In the genomic region with DNA sequence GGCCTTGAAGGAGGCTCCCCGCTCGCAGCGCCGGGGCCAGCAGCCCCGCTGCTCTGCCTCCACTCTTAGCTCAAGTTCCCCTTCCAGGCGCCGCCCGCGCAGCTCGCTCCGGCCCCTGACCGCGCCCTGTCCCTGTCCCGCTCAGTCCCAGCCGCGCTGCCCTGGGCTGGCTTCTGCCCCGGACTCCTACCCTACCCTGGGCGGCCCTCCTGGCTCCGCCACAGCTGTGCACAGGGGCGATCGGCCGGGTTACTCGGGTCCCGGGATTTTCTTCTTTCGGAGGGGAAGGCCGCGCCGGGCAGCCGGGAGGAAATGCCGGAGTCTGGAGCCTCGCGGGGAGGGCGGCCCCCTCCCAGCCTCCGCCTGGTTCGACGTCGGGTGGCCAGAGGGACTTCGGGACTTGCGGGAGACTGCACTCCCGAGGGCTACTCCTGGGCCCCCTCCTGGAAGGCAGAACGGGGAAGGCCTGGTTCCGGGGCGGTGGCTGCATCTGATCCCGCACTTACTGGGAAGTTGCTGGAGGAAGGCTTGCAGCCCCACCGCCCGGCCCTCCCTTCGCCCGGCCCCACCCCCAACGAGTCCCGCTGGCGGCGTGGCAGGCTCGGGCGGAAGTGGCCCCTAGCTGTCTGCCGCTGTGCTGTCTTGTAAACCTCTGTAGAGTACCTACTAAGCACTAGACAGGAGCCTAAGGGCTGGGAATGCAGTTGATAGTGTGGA, we compare ENCODE assay signal across 8 mouse cellular contexts. TPM values are rescaled to one million over a fixed set of nuclear protein-coding genes. Genes with fewer than 3 reads are reported as not detected.
A peak's percentile ranks its signal among the peaks of the same experiment; 100 is the strongest.
DNase-seq lines count a peak whose midpoint lies in the region; ATAC-seq and TF ChIP-seq lines count a peak whose summit lies in the region.

A gene (minus strand): TSS at position 545 of the 717 bp plus-strand sequence.

- no peaks in the 10 kb centered on the region for H3K36me3 ChIP-seq in hindbrain, embryonic 16.5 days (ENCODE audit: control insufficient read depth, insufficient read depth, low read length)
- H3K36me3 ChIP-seq in limb, embryonic 11.5 days (ENCODE audit: control insufficient read depth, insufficient read depth, low read length): no peaks in the 10 kb centered on the region
- H3K36me3 ChIP-seq in midbrain, embryonic 10.5 days: no peaks in the 10 kb centered on the region

- peaks cover 11% of the 10 kb centered on the region for H3K4me1 ChIP-seq in hindbrain, embryonic 16.5 days (ENCODE audit: control insufficient read depth, insufficient read depth, low read depth, low read length)
- peaks cover 4% of the 10 kb centered on the region; the same call in 1 of the 2 replicates for H3K4me1 ChIP-seq in limb, embryonic 11.5 days (ENCODE audit: control insufficient read depth, insufficient read depth, low read length)
- H3K4me1 ChIP-seq in midbrain, embryonic 10.5 days: peaks cover 26% of the 10 kb centered on the region

- ATAC-seq in hindbrain, embryonic 16.5 days: peak; percentile 87
- ATAC-seq in limb, embryonic 11.5 days (ENCODE audit: insufficient number of reproducible peaks, low FRiP score, low TSS enrichment, low read depth): peak; percentile 85

- TF ChIP-seq POLR2A in brain, embryonic 14.5 days (IDR thresholded peaks at IDR 0.05; ENCODE audit: borderline replicate concordance, extremely low read depth, insufficient read depth, insufficient read length, poor library complexity, severe bottlenecking): no peak

- peak within 1 kb of the TSS; percentile 70 for H3K9ac ChIP-seq in hindbrain, embryonic 16.5 days (ENCODE audit: low read depth, low read length)
- peak within 1 kb of the TSS; percentile 94 for H3K9ac ChIP-seq in limb, embryonic 11.5 days (ENCODE audit: low read length)

- TF ChIP-seq CTCF in brain, embryonic 14.5 days (IDR thresholded peaks at IDR 0.05; ENCODE audit: borderline replicate concordance, extremely low read depth, insufficient read depth, insufficient read length): no peak

- peak within 1 kb of the TSS; percentile 42 for H3K27ac ChIP-seq in hindbrain, embryonic 16.5 days (ENCODE audit: low read depth, low read length)
- H3K27ac ChIP-seq in limb, embryonic 11.5 days (replicated peaks; ENCODE audit: low read depth, low read length): peak within 1 kb of the TSS; percentile 70; the same call in 1 of the 2 replicates
- H3K27ac ChIP-seq in midbrain, embryonic 10.5 days (replicated peaks): peak within 1 kb of the TSS; percentile 88

- peak within 1 kb of the TSS; percentile 55 for H3K4me3 ChIP-seq in hindbrain, embryonic 16.5 days (ENCODE audit: low read length)
- peak within 1 kb of the TSS; percentile 71 for H3K4me3 ChIP-seq in limb, embryonic 11.5 days (ENCODE audit: low read depth, low read length)
- H3K4me3 ChIP-seq in midbrain, embryonic 10.5 days: peak within 1 kb of the TSS; percentile 73

- DNase-seq in Muller cell, postnatal 12 days (ENCODE audit: inconsistent ontology term): peak; percentile 84
- DNase-seq in brain, embryonic 14.5 days (ENCODE audit: low read depth): peak; percentile 63
- DNase-seq in gastrocnemius, postnatal 10 days: peak; percentile 81
- DNase-seq in limb, embryonic 11.5 days (ENCODE audit: low spot score): peak; percentile 85
- peak; percentile 80 for DNase-seq in midbrain, embryonic 10.5 days (ENCODE audit: low spot score)
- DNase-seq in right cerebral cortex, postnatal 4 days: peak; percentile 42
- peak; percentile 91 for DNase-seq in yolk sac, embryonic 10.5 days (ENCODE audit: low spot score)

- H3K27me3 ChIP-seq in hindbrain, embryonic 16.5 days (replicated peaks; ENCODE audit: control insufficient read depth, insufficient read depth, low read length): peaks cover 28% of the 10 kb centered on the region
- H3K27me3 ChIP-seq in limb, embryonic 11.5 days (ENCODE audit: control insufficient read depth, insufficient read depth, low read length): peaks cover 10% of the 10 kb centered on the region
- H3K27me3 ChIP-seq in midbrain, embryonic 10.5 days (ENCODE audit: low read depth, poor library complexity, severe bottlenecking): peaks cover 64% of the 10 kb centered on the region

- under 1% methylated on average over 55 of the region's 55 CpGs for WGBS in hindbrain, embryonic 16.5 days
- under 1% methylated on average over 55 of the region's 55 CpGs for WGBS in limb, embryonic 11.5 days
- under 1% methylated on average over 55 of the region's 55 CpGs for WGBS in midbrain, embryonic 10.5 days

- no peaks in the 10 kb centered on the region for H3K9me3 ChIP-seq in hindbrain, embryonic 16.5 days (ENCODE audit: control insufficient read depth, low read length)
- no peaks in the 10 kb centered on the region for H3K9me3 ChIP-seq in limb, embryonic 11.5 days (ENCODE audit: control insufficient read depth, low read length)
- no peaks in the 10 kb centered on the region for H3K9me3 ChIP-seq in midbrain, embryonic 10.5 days (replicated peaks)

- peak within 1 kb of the TSS; percentile 78 for H3K4me2 ChIP-seq in hindbrain, embryonic 16.5 days (ENCODE audit: low read length)
- H3K4me2 ChIP-seq in limb, embryonic 11.5 days (ENCODE audit: low read depth, severe bottlenecking): peak within 1 kb of the TSS; percentile 83

RNA-seq across cellular contexts. Expression of the gene that starts here (rescaled TPM):
- 1.9 and 3.3 TPM in 2 replicates for polyA plus RNA-seq in brain, embryonic 14.5 days (2012; rRNA removed)
- total RNA-seq in gastrocnemius, postnatal 10 days (2021): 10 to 100 TPM; 21.3 to 29.2 TPM
- polyA plus RNA-seq in hindbrain, embryonic 16.5 days (2015; fragmentation: Nextera tagmentation; extraction: Ambion mirVana): 0.89 and 1.0 TPM in 2 replicates
- 1.3 TPM in 2 replicates for polyA plus RNA-seq in limb, embryonic 11.5 days (2014; fragmentation: Nextera tagmentation; extraction: Ambion mirVana)
- 0.78 TPM in 2 replicates for polyA plus RNA-seq in midbrain, embryonic 10.5 days (2016; fragmentation: Nextera tagmentation; extraction: Ambion mirVana)

Comparison
In these comparisons a context has a peak if more than half of its experiments do, and no peak if none do; other contexts are left out.
1. Peak in every context shown above with its lines: DNase-seq, ATAC-seq, H3K4me3 ChIP-seq and H3K27ac ChIP-seq.
2. Peak in DNase-seq, H3K4me3 ChIP-seq and H3K27ac ChIP-seq in midbrain, embryonic 10.5 days; RNA of the gene not detected or under 1 TPM.